Mouse (Mus musculus) CH12.LX (cell line): ENCODE data around the gene Ascl2. TPM values are rescaled to one million over a fixed set of nuclear protein-coding genes. Genes with fewer than 3 reads are reported as not detected.

ENCODE experiments used
- DNase-seq: peaks from one replicate; pipeline ENCODE4 v3.0.0-alpha.2; 2013; ENCODE audit errors: extremely low read depth
- H3K27ac ChIP-seq: 2 replicates; pipeline ENCODE4 v1.5.1; 2012; ENCODE audit warnings: low read depth, mild to moderate bottlenecking, control low read depth, moderate library complexity; ENCODE audit not compliant: insufficient read depth
- H3K27me3 ChIP-seq: replicated peaks from 2 replicates; pipeline ENCODE3; 2012; ENCODE audit warnings: inconsistent platforms
- H3K36me3 ChIP-seq, 2 experiments: replicated peaks in 1 of 2; 2 replicates each; pipeline versions ENCODE3 to v1.6.1; 2012; ENCODE audit warnings: inconsistent platforms in 1 of 2, low read length in 1 of 2, mild to moderate bottlenecking in 1 of 2, mixed read lengths in 1 of 2, moderate library complexity in 1 of 2; ENCODE audit not compliant: control insufficient read depth in 1 of 2, insufficient read depth in 1 of 2
- H3K4me1 ChIP-seq, 2 experiments: 2 replicates each; pipeline ENCODE4 v1.6.1; 2012; ENCODE audit warnings: inconsistent platforms in 1 of 2, moderate library complexity in 1 of 2; ENCODE audit not compliant: insufficient read depth in 2 of 2, control insufficient read depth in 1 of 2
- H3K4me2 ChIP-seq: 2 replicates; pipeline ENCODE4 v1.6.1; 2012; ENCODE audit warnings: low read depth, mild to moderate bottlenecking, control low read depth; ENCODE audit not compliant: poor library complexity, insufficient read depth, severe bottlenecking
- H3K4me3 ChIP-seq, 3 experiments: fragments of 150-350 bp in 1 of 3; sonication (generic) in 1 of 3; replicated peaks in 1 of 3; 2 replicates each; pipeline versions ENCODE3 to v1.5.1; 2011 to 2012; ENCODE audit warnings: low read depth in 2 of 3, low read length in 2 of 3, mild to moderate bottlenecking in 2 of 3, moderate library complexity in 2 of 3, control low read depth in 1 of 3, improper control_type of control experiment in 1 of 3, inconsistent platforms in 1 of 3, mixed read lengths in 1 of 3; ENCODE audit not compliant: poor library complexity in 1 of 3
- H3K79me2 ChIP-seq: replicated peaks from 2 replicates; pipeline ENCODE4 v1.6.1; 2012; ENCODE audit warnings: mild to moderate bottlenecking, moderate library complexity; ENCODE audit not compliant: control insufficient read depth, poor library complexity, insufficient read depth, severe bottlenecking; ENCODE audit errors: extremely low read depth
- H3K9ac ChIP-seq: 2 replicates; pipeline ENCODE4 v1.6.1; 2012; ENCODE audit warnings: low read depth, mild to moderate bottlenecking, control low read depth, moderate library complexity; ENCODE audit not compliant: insufficient read depth
- H3K9me3 ChIP-seq: replicated peaks from 2 replicates; pipeline ENCODE3; 2012; ENCODE audit warnings: low read length, inconsistent platforms, mixed read lengths
- BHLHE40 ChIP-seq: IDR thresholded peaks from 2 replicates; pipeline ENCODE4 v1.6.1; 2011; ENCODE audit warnings: mild to moderate bottlenecking, low read depth, low read length, improper control_type of control experiment
- CTCF ChIP-seq, 2 experiments: IDR thresholded peaks in 1 of 2; conservative IDR thresholded peaks in 1 of 2; 2 replicates each; pipeline ENCODE4 v1.5.1; 2011 to 2012; ENCODE audit warnings: low read depth in 2 of 2, low read length in 2 of 2, improper control_type of control experiment in 1 of 2, inconsistent platforms in 1 of 2, mild to moderate bottlenecking in 1 of 2, moderate library complexity in 1 of 2
- ELF1 ChIP-seq: IDR thresholded peaks from 2 replicates; pipeline ENCODE4 v1.6.1; 2014; ENCODE audit warnings: low read depth, mild to moderate bottlenecking, inconsistent platforms, low read length, improper control_type of control experiment
- EP300 ChIP-seq: IDR thresholded peaks from 2 replicates; pipeline ENCODE4 v1.6.1; 2011; ENCODE audit warnings: low read length, improper control_type of control experiment
- HCFC1 ChIP-seq: IDR thresholded peaks from 2 replicates; pipeline ENCODE4 v1.6.1; 2012; ENCODE audit warnings: low read depth, mild to moderate bottlenecking, inconsistent platforms, low read length, improper control_type of control experiment
- IRF4 ChIP-seq: IDR thresholded peaks from 2 replicates; pipeline ENCODE4 v1.6.1; 2014; ENCODE audit warnings: low read depth, mild to moderate bottlenecking, inconsistent platforms, low read length, improper control_type of control experiment
- JUND ChIP-seq: conservative IDR thresholded peaks from 2 replicates; pipeline ENCODE4 v1.6.1; 2011; ENCODE audit warnings: low read depth, low read length, improper control_type of control experiment
- MAZ ChIP-seq: IDR thresholded peaks from 2 replicates; pipeline ENCODE4 v1.6.1; 2012; ENCODE audit warnings: low read depth, mild to moderate bottlenecking, inconsistent platforms, low read length, improper control_type of control experiment, moderate library complexity
- MEF2A ChIP-seq: IDR thresholded peaks from 2 replicates; pipeline ENCODE4 v1.6.1; 2014; ENCODE audit warnings: low read depth, mild to moderate bottlenecking, inconsistent platforms, low read length, improper control_type of control experiment, borderline replicate concordance
- MXI1 ChIP-seq: IDR thresholded peaks from 2 replicates; pipeline ENCODE4 v1.6.1; 2011; ENCODE audit warnings: mild to moderate bottlenecking, low read depth, low read length, improper control_type of control experiment
- PAX5 ChIP-seq: IDR thresholded peaks from 2 replicates; pipeline ENCODE4 v1.6.1; 2012; ENCODE audit warnings: low read length, inconsistent platforms, mixed read lengths
- POLR2A ChIP-seq: IDR thresholded peaks from 2 replicates; pipeline ENCODE4 v1.6.1; 2011; ENCODE audit warnings: low read depth, mild to moderate bottlenecking, improper control_type of control experiment, low read length
- POLR2AphosphoS2 ChIP-seq: IDR thresholded peaks from 2 replicates; pipeline ENCODE4 v1.6.1; 2011; ENCODE audit warnings: low read depth, low read length, improper control_type of control experiment
- RAD21 ChIP-seq: IDR thresholded peaks from 2 replicates; pipeline ENCODE4 v1.6.1; 2011; ENCODE audit warnings: low read depth, mild to moderate bottlenecking, low read length, improper control_type of control experiment, moderate library complexity
- RCOR1 ChIP-seq: conservative IDR thresholded peaks from 2 replicates; pipeline ENCODE4 v1.6.1; 2012; ENCODE audit warnings: low read depth, mild to moderate bottlenecking, inconsistent platforms, low read length, improper control_type of control experiment
- SMC3 ChIP-seq: IDR thresholded peaks from 2 replicates; pipeline ENCODE4 v1.6.1; 2011; ENCODE audit warnings: low read depth, low read length, improper control_type of control experiment
- TCF12 ChIP-seq: IDR thresholded peaks from 2 replicates; pipeline ENCODE4 v1.6.1; 2014; ENCODE audit warnings: low read depth, mild to moderate bottlenecking, inconsistent platforms, low read length, improper control_type of control experiment
- UBTF ChIP-seq: IDR thresholded peaks from 2 replicates; pipeline ENCODE4 v1.6.1; 2012; ENCODE audit warnings: low read depth, mild to moderate bottlenecking, inconsistent platforms, low read length, improper control_type of control experiment, moderate library complexity
- USF1 ChIP-seq: IDR thresholded peaks from 2 replicates; pipeline ENCODE4 v1.6.1; 2014; ENCODE audit warnings: low read depth, mild to moderate bottlenecking, inconsistent platforms, low read length, improper control_type of control experiment
- USF2 ChIP-seq: conservative IDR thresholded peaks from 2 replicates; pipeline ENCODE4 v1.6.1; 2011; ENCODE audit warnings: low read depth, low read length, improper control_type of control experiment
- ZC3H11A ChIP-seq: IDR thresholded peaks from 2 replicates; pipeline ENCODE4 v1.6.1; 2012; ENCODE audit warnings: low read depth, mild to moderate bottlenecking, inconsistent platforms, low read length, improper control_type of control experiment
- ZKSCAN1 ChIP-seq: IDR thresholded peaks from 2 replicates; pipeline ENCODE4 v1.6.1; 2012; ENCODE audit warnings: low read depth, inconsistent platforms, low read length, improper control_type of control experiment, borderline replicate concordance
- ZNF384 ChIP-seq: IDR thresholded peaks from 2 replicates; pipeline ENCODE4 v1.6.1; 2012; ENCODE audit warnings: low read depth, low read length, improper control_type of control experiment, inconsistent platforms
- dilution Hi-C: fragments of 300-500 bp; cut with MboI; formaldehyde crosslinking; loops from 2 replicates; pipeline ENCODE4 v1.14.3; 2020; ENCODE audit warnings: low sequenced_read_pairs; ENCODE audit not compliant: extremely low pct_unique_long_range_greater_than_20kb, extremely low pct_ligation_motif_present
- in situ Hi-C: fragments of 300-500 bp; cut with MboI; formaldehyde crosslinking; loops from 3 replicates; pipeline ENCODE4 v1.14.3; 2019; ENCODE audit warnings: low sequenced_read_pairs, low pct_ligation_motif_present, low pct_unique_long_range_greater_than_20kb, mixed read lengths
- polyA plus RNA-seq: library from polyadenylated mRNA; unstranded; fragments of >175 nt; gene quantifications from 2 replicates; pipeline ENCODE4 v1.2.1, GENCODE M21; 2012; ENCODE audit warnings: low read depth; ENCODE audit not compliant: insufficient read length
- total RNA-seq, 2 experiments: library from RNA; depleted of rRNA; stranded (reverse); fragments of 300-350 nt in 1 of 2; fragments of >200 nt in 1 of 2; gene quantifications; 2 replicates each; pipeline ENCODE4 v1.2.3; 2012 to 2014

Gene Ascl2
- total and polyA plus RNA-seq, 3 experiments: not detected

GRCm38 (mm10) chr7:142935708-142936107 is 33.4 kb downstream of the Ascl2 start:
- no peak overlapping the region for H3K4me2 ChIP-seq
- H3K27me3 ChIP-seq: peaks cover 89% of the 10 kb centered on the region
- no peak overlapping the region for H3K4me3 ChIP-seq
- no peak for DNase-seq
- no peaks in the 10 kb centered on the region for H3K79me2 ChIP-seq
- no peak overlapping the region for H3K27ac ChIP-seq
- no peaks in the 10 kb centered on the region for H3K36me3 ChIP-seq
- in situ Hi-C loops (no loop called here), dilution Hi-C loops (no loop called here)
- H3K9me3 ChIP-seq: no peaks in the 10 kb centered on the region
- no peak overlapping the region for H3K9ac ChIP-seq
- TF ChIP-seq BHLHE40 (peak; percentile 45), HCFC1 (no peak)
- peaks cover 0 to 4% of the 10 kb centered on the region in 2 experiments; a peak in 1 of 4 replicates for H3K4me1 ChIP-seq

- TF ChIP-seq POLR2AphosphoS2: no peak
- no peak for TF ChIP-seq MEF2A
- TF ChIP-seq RCOR1: no peak
- TF ChIP-seq HCFC1: no peak
- TF ChIP-seq JUND: no peak
- no peak for TF ChIP-seq MAZ
- no peak for TF ChIP-seq MXI1
- TF ChIP-seq CTCF (conservative IDR thresholded peaks at IDR 0.05 in 1 of 2, IDR thresholded peaks at IDR 0.05 in 1 of 2; ENCODE audit: low read depth in 2 of 2, low read length in 2 of 2): no peak
- TF ChIP-seq TCF12: no peak
- no peak for TF ChIP-seq ZKSCAN1
- TF ChIP-seq USF1: no peak
- no peak for TF ChIP-seq USF2
- no peak for TF ChIP-seq UBTF
- TF ChIP-seq, all 38 proteins: peak for 0
- in situ Hi-C loops: no loop called here
Observed at GRCm38 (mm10) chr7:142932469-142932868, 36.6 kb downstream of the Ascl2 start.

GRCm38 (mm10) chr7:142931028-142931427 is 38.0 kb downstream of the Ascl2 start, which contains the start of gene Th:
Gene Th, minus strand, starts transcription at chr7:142931128.
- no peak within 1 kb of the TSS for H3K4me3 ChIP-seq
- TF ChIP-seq PAX5: no peak
- no peak for TF ChIP-seq MXI1
- TF ChIP-seq IRF4: no peak
- no peak for TF ChIP-seq MEF2A
- no peak for TF ChIP-seq JUND
- TF ChIP-seq USF1: no peak
- no peak for TF ChIP-seq TCF12
- TF ChIP-seq ELF1: no peak
- no peak for TF ChIP-seq POLR2A
- TF ChIP-seq RAD21: no peak
- no peak for TF ChIP-seq SMC3
- TF ChIP-seq ZC3H11A: no peak
- TF ChIP-seq ZNF384: no peak
- no peak for TF ChIP-seq EP300
- TF ChIP-seq BHLHE40: no peak
- TF ChIP-seq, all 38 proteins: peak for 0
- Histone ChIP-seq H3K9ac (no peak within 1 kb of the TSS), H3K4me1 (peaks cover 0 to 4% of the 10 kb centered on the region in 2 experiments; a peak in 1 of 4 replicates), H3K9me3 (no peaks in the 10 kb centered on the region), H3K4me2 (no peak within 1 kb of the TSS), H3K36me3 (no peaks in the 10 kb centered on the region), H3K27me3 (peaks cover 94% of the 10 kb centered on the region), H3K79me2 (no peaks in the 10 kb centered on the region), H3K27ac (no peak within 1 kb of the TSS)
- DNase-seq: no peak
- dilution Hi-C loops: no loop called here
- in situ Hi-C loops: no loop called here

More at GRCm38 (mm10) chr7:142932469-142932868, 36.6 kb downstream of the Ascl2 start:
- dilution Hi-C loops: no loop called here
- Histone ChIP-seq H3K4me3 (no peak overlapping the region), H3K36me3 (no peaks in the 10 kb centered on the region), H3K9ac (no peak overlapping the region), H3K4me2 (no peak overlapping the region), H3K79me2 (no peaks in the 10 kb centered on the region), H3K4me1 (peaks cover 0 to 4% of the 10 kb centered on the region in 2 experiments; a peak in 1 of 4 replicates), H3K9me3 (no peaks in the 10 kb centered on the region), H3K27ac (no peak overlapping the region), H3K27me3 (peaks cover 94% of the 10 kb centered on the region)
- DNase-seq: no peak
